Mouse (Mus musculus): Measurements from ENCODE around the gene Ldha. TPM values are rescaled to one million over a fixed set of nuclear protein-coding genes. Genes with fewer than 3 reads are reported as not detected.

Ldha gene
- polyA plus RNA-seq, 1 experiment from 2014 or later: 545 TPM

DNA sequence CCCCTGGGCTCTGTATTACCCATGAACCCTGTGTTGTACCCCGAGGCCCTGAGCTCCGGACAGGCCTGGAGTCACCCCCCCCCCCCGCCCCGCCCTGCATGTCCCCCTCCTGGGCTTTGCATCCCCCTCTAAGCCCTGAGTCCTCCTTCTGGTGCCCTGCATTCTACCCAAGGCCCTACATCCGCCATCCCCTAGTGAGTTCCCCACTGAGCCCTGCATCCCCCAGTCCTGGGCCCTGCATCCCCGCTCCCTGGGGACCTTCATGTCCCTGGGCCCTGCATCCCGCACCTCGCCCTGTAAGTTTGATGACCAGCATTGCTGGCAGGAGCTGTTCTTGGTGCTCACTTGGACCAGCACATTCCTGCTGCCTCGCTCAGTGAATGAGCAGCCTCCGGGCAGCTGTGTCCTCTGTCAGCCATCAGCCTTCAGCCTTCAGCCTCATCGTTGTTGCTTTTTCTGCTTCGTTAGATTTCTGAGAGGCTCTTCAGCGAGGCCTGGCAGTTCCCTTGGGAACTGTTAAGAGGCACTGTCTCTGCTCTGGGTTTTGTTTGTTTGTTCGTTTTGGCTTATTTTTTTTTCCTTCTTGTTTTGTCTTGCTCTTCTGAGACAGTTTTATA is 6.2 kb upstream of the Ldha start:
- Histone ChIP-seq H3K4me3 (replicated peaks; ENCODE audit: low read length) (no peak overlapping the region), H3K9me3 (ENCODE audit: control insufficient read depth, low read length) (no peaks in the 10 kb centered on the region), H3K4me1 (replicated peaks; ENCODE audit: control insufficient read depth, insufficient read depth, low read length) (peaks cover 22% of the 10 kb centered on the region), H3K27ac (no peak overlapping the region), H3K9ac (no peak overlapping the region; the same call in 1 of the 2 replicates), H3K36me3 (replicated peaks; ENCODE audit: control insufficient read depth, insufficient read depth) (no peaks in the 10 kb centered on the region), H3K4me2 (replicated peaks) (no peak overlapping the region), H3K27me3 (ENCODE audit: control insufficient read depth, insufficient read depth, low read length) (no peaks in the 10 kb centered on the region)
- 22% methylated on average over 14 of the region's 14 CpGs for whole genome bisulfite sequencing
- ATAC-seq (ENCODE audit: low FRiP score): no peak
- no peak for DNase-seq (ENCODE audit: low spot score)

DNA sequence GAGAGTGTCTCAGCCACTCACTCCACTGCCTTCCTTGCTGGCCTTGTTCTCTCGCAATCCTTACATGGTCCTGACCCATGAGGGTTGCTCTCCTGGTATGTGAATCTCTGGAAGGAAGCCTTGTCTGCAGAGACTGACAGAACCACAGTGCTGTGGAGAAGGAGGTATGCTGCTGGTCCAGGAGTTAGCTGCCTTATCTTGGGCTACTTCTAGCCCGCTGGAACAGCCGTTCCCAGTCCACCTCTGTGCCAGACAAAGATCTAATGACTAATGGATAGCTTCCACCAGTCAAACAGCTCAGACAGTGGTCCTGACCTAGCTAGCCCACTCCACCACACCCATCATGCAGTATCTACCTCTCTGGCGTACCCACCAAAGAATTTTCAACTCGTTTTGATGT is 4.9 kb upstream of the Ldha start:
- Histone ChIP-seq H3K9ac (no peak overlapping the region), H3K4me1 (replicated peaks; ENCODE audit: control insufficient read depth, insufficient read depth, low read length) (peaks cover 22% of the 10 kb centered on the region), H3K27ac (no peak overlapping the region), H3K36me3 (replicated peaks; ENCODE audit: control insufficient read depth, insufficient read depth) (no peaks in the 10 kb centered on the region), H3K27me3 (ENCODE audit: control insufficient read depth, insufficient read depth, low read length) (no peaks in the 10 kb centered on the region), H3K4me3 (replicated peaks; ENCODE audit: low read length) (no peak overlapping the region), H3K9me3 (ENCODE audit: control insufficient read depth, low read length) (no peaks in the 10 kb centered on the region), H3K4me2 (replicated peaks) (no peak overlapping the region)
- DNase-seq (ENCODE audit: low spot score): no peak
- 82% methylated on average over 5 of the region's 5 CpGs for WGBS
- ATAC-seq (ENCODE audit: low FRiP score): no peak

DNA sequence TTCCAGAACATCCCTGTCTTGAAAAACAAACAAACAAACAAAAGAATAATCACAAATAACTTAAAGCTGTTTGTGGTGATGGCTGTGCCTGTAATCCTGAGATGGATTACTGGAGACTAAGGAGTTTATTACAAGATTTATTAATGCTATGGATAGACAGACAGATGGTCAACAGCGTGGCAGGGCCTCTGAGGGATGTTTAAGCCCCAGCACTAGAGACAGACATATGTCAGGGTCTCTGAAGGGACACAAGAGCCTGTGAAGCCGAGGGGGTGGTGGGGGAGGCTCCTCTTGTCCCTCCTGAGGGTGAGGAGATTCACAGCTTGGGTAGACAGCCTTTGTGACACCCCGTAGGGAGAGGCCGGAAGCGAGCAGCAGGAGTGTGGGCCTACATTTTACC is 4.2 kb upstream of the Ldha start:
- Histone ChIP-seq H3K4me1 (replicated peaks; ENCODE audit: control insufficient read depth, insufficient read depth, low read length) (peaks cover 22% of the 10 kb centered on the region), H3K27me3 (ENCODE audit: control insufficient read depth, insufficient read depth, low read length) (no peaks in the 10 kb centered on the region), H3K9ac (no peak overlapping the region), H3K36me3 (replicated peaks; ENCODE audit: control insufficient read depth, insufficient read depth) (no peaks in the 10 kb centered on the region), H3K4me2 (replicated peaks) (no peak overlapping the region), H3K9me3 (ENCODE audit: control insufficient read depth, low read length) (no peaks in the 10 kb centered on the region), H3K4me3 (replicated peaks; ENCODE audit: low read length) (no peak overlapping the region), H3K27ac (no peak overlapping the region)
- WGBS: 34% methylated on average over 5 of the region's 5 CpGs
- ATAC-seq (ENCODE audit: low FRiP score): no peak
- no peak for DNase-seq (ENCODE audit: low spot score)

DNA sequence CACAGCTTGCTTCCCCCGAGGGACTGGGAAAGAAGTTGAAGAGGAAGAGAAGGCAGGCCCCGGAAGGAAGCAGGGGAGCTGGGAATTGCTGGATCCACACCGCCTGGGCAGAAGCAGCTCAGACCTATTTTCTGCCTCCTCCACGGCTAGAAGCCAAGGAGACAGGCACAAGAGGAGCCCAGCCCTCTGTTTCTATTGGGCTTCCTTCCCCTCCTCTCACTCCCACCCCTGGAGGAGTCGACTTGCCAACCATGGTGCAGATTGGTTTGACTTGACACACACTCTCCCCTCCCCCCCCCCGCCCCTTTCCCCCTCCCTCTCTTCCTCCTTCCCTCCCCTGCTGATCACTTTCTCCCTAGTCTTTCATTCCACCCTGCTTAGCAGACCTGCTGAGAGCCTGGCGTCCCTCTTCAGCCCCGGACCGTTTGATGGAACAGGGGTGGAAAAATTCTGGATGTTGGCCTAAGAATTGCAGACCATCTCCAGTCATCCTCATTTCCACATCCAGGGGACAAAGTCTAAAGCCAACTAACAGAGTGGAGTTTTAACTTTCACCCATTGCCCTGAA is 3.1 kb upstream of the Ldha start:
- Histone ChIP-seq H3K27ac (peak overlapping the region; percentile 6), H3K4me1 (replicated peaks; ENCODE audit: control insufficient read depth, insufficient read depth, low read length) (peaks cover 22% of the 10 kb centered on the region), H3K4me3 (replicated peaks; ENCODE audit: low read length) (no peak overlapping the region), H3K27me3 (ENCODE audit: control insufficient read depth, insufficient read depth, low read length) (no peaks in the 10 kb centered on the region), H3K36me3 (replicated peaks; ENCODE audit: control insufficient read depth, insufficient read depth) (no peaks in the 10 kb centered on the region), H3K4me2 (replicated peaks) (0 out of 2 replicates have a peak overlapping the region, but pooled peaks have one; percentile 8), H3K9ac (no peak overlapping the region), H3K9me3 (ENCODE audit: control insufficient read depth, low read length) (no peaks in the 10 kb centered on the region)
- ATAC-seq (ENCODE audit: low FRiP score): 0 out of 2 replicates have a peak, but pooled peaks have one; percentile 41
- WGBS: 4% methylated on average over 9 of the region's 9 CpGs
- DNase-seq (ENCODE audit: low spot score): no peak

DNA sequence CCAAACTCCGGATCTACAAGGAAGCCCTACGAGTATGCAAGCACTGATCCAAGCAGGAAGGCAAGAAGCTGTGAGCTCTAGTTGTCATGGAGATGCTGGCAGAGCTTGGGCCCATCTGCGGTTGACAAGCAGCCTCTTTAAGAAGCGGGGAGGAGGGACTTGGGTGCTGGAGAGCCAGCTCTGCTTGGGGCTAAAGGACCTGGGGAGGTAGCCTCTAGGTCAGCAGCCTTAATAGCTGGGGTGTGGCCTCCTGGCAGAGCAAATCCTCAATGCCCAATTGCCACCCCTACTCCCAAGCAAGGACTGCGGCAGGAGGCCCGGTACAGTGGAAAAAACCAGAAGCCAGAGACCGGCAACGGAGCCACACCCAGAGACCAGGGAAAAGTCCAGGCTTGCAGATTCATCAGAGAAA is 2.4 kb upstream of the Ldha start:
- no peak overlapping the region for H3K9ac ChIP-seq
- H3K9me3 ChIP-seq (ENCODE audit: control insufficient read depth, low read length): no peaks in the 10 kb centered on the region
- H3K4me2 ChIP-seq (replicated peaks): peak overlapping the region; percentile 24; the same call in 1 of the 2 replicates
- no peaks in the 10 kb centered on the region for H3K27me3 ChIP-seq (ENCODE audit: control insufficient read depth, insufficient read depth, low read length)
- H3K4me3 ChIP-seq (replicated peaks; ENCODE audit: low read length): no peak overlapping the region
- ATAC-seq (ENCODE audit: low FRiP score): peak; percentile 75; the same call in 1 of the 2 replicates
- no peaks in the 10 kb centered on the region for H3K36me3 ChIP-seq (replicated peaks; ENCODE audit: control insufficient read depth, insufficient read depth)
- peak overlapping the region; percentile 24; the same call in 1 of the 2 replicates for H3K27ac ChIP-seq
- DNase-seq (ENCODE audit: low spot score): peak; percentile 64
- WGBS: 6% methylated on average over 8 of the region's 8 CpGs
- peaks cover 22% of the 10 kb centered on the region for H3K4me1 ChIP-seq (replicated peaks; ENCODE audit: control insufficient read depth, insufficient read depth, low read length)

DNA sequence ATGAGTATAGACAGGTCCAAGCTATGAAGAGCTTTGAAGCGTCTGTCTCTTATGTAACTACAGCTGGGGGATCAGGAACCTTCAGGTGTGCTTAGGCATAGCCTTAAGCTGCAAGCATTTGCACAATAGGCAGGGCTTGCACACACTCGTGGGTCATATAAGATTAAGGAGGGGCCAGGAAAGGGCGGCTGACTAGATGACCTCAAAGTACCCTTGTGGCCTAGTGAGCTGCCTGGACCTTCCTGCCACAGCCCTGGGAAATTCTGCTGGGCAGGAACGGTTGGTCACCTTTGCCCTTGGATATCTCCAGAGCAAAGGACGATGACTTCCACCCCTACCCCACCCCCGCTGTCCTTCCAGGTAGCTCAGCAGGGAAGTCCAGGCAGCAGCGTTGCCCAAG is 1.8 kb upstream of the Ldha start:
- Histone ChIP-seq H3K27me3 (ENCODE audit: control insufficient read depth, insufficient read depth, low read length) (no peaks in the 10 kb centered on the region), H3K36me3 (replicated peaks; ENCODE audit: control insufficient read depth, insufficient read depth) (no peaks in the 10 kb centered on the region), H3K4me3 (replicated peaks; ENCODE audit: low read length) (no peak overlapping the region), H3K4me2 (replicated peaks) (no peak overlapping the region), H3K9ac (no peak overlapping the region), H3K9me3 (ENCODE audit: control insufficient read depth, low read length) (no peaks in the 10 kb centered on the region), H3K4me1 (replicated peaks; ENCODE audit: control insufficient read depth, insufficient read depth, low read length) (peaks cover 22% of the 10 kb centered on the region), H3K27ac (peak overlapping the region; percentile 24; the same call in 1 of the 2 replicates)
- 39% methylated on average over 7 of the region's 7 CpGs for WGBS
- ATAC-seq (ENCODE audit: low FRiP score) (no peak), DNase-seq (ENCODE audit: low spot score) (no peak)

DNA sequence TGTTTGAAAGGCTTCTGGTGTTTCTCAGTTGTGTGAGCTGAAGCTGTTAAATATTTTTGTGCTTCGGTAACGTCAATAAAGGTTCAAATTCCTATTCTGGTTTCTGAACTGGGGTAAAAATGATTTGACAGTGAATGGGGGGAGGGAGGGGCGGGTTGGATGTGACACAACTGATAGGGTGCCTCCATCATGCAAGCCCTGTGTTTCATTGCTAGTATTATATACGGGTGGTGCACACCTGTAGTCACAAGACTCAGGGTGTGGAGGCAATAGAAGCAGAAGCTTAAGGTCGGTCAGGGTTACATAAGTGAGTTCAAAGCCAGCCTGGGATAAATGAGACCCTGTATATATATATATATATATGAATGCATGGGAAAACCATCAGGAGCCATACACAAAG is 1.4 kb upstream of the Ldha start:
- no peak for DNase-seq (ENCODE audit: low spot score)
- H3K4me3 ChIP-seq (replicated peaks; ENCODE audit: low read length): no peak overlapping the region
- WGBS: 81% methylated on average over 5 of the region's 5 CpGs
- H3K36me3 ChIP-seq (replicated peaks; ENCODE audit: control insufficient read depth, insufficient read depth): no peaks in the 10 kb centered on the region
- no peak overlapping the region for H3K9ac ChIP-seq
- no peak overlapping the region for H3K27ac ChIP-seq
- H3K4me2 ChIP-seq (replicated peaks): no peak overlapping the region
- H3K9me3 ChIP-seq (ENCODE audit: control insufficient read depth, low read length): no peaks in the 10 kb centered on the region
- no peak for ATAC-seq (ENCODE audit: low FRiP score)
- no peaks in the 10 kb centered on the region for H3K27me3 ChIP-seq (ENCODE audit: control insufficient read depth, insufficient read depth, low read length)
- H3K4me1 ChIP-seq (replicated peaks; ENCODE audit: control insufficient read depth, insufficient read depth, low read length): peaks cover 21% of the 10 kb centered on the region

DNA sequence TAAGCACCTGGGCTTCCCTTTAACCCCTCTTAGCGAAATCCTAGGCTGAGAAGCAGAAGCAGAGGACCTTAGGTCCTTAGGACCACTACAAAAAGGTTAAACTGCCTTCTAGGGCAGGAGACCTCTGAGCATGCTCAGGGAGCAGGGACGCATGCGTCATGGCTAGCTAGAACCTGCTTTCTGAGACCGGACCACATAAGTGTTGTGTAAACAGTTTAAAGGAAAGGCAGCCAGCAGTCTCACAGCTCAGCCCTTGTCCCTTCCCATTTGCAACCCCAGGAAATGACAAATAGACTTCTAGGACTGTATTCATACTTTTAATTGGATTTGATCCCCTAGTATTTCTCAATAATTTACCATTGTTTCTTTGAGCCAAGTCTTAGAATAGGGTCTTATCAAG is 949 bp upstream of the Ldha start:
- WGBS: 55% methylated on average over 4 of the region's 4 CpGs
- Histone ChIP-seq H3K36me3 (replicated peaks; ENCODE audit: control insufficient read depth, insufficient read depth) (no peaks in the 10 kb centered on the region), H3K9me3 (ENCODE audit: control insufficient read depth, low read length) (no peaks in the 10 kb centered on the region), H3K4me3 (replicated peaks; ENCODE audit: low read length) (no peak overlapping the region), H3K27ac (no peak overlapping the region), H3K27me3 (ENCODE audit: control insufficient read depth, insufficient read depth, low read length) (no peaks in the 10 kb centered on the region), H3K9ac (no peak overlapping the region), H3K4me1 (replicated peaks; ENCODE audit: control insufficient read depth, insufficient read depth, low read length) (peaks cover 17% of the 10 kb centered on the region), H3K4me2 (replicated peaks) (no peak overlapping the region)
- DNase-seq (ENCODE audit: low spot score) (no peak), ATAC-seq (ENCODE audit: low FRiP score) (no peak)

DNA sequence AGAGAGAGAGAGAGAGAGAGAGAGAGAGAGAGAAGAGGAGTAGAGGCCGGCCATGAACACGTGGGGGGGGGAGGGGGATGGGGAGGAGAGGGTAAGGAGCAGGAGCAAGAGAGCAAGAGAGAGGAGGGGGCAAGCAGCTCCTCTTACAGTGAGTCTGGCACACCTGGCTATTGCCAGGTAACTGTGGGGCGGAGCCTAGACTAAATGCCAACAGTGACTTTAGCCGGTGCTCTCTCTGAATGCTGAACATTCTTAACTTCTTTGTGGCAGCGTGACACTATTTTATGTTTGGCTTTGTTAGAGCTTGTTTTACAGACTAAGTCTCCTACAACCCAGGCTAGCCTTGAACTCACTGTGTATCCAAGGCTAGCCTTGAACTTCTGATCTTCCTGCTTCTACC is 1.0 kb downstream of the Ldha start:
- Histone ChIP-seq H3K27ac (no peak overlapping the region), H3K4me3 (replicated peaks; ENCODE audit: low read length) (no peak overlapping the region), H3K27me3 (ENCODE audit: control insufficient read depth, insufficient read depth, low read length) (no peaks in the 10 kb centered on the region), H3K36me3 (replicated peaks; ENCODE audit: control insufficient read depth, insufficient read depth) (no peaks in the 10 kb centered on the region), H3K9me3 (ENCODE audit: control insufficient read depth, low read length) (no peaks in the 10 kb centered on the region), H3K9ac (no peak overlapping the region), H3K4me2 (replicated peaks) (no peak overlapping the region), H3K4me1 (replicated peaks; ENCODE audit: control insufficient read depth, insufficient read depth, low read length) (peaks cover 14% of the 10 kb centered on the region)
- DNase-seq (ENCODE audit: low spot score) (no peak), ATAC-seq (ENCODE audit: low FRiP score) (no peak)
- 33% methylated on average over 5 of the region's 5 CpGs for WGBS
